Mouse (Mus musculus): ENCODE data around the gene Gm20878.
"Not testable (repeated sequence)": the region's sequence is repeated elsewhere in the genome, so short reads cannot be mapped to it uniquely, and the experiment has no call there.

The Gm20878 gene

DNA sequence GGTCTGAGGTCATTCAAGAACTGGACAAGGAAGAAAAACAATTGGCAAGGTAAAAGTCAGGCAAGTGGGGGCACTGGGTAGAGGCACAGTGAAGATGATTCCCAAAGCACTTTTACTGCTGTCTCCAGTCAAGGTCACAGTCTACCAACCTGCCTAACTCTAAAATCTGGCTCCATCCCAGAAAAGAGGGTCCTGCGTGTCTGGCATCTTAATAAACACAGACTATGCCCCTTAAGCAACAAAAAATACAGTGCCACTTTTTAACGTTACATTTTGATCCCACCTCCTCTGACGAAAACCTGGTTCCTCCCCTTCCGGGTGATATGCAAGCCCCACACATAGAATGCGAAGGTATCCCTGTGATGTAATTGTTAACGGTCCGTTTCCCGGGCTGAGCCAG lies at the start of gene Gm20878:
Gene Gm20878, plus strand, starts transcription at position 301 of the 400 bp plus-strand sequence.
- not testable (repeated sequence) for DNase-seq (ENCODE audit: low spot score)

DNA sequence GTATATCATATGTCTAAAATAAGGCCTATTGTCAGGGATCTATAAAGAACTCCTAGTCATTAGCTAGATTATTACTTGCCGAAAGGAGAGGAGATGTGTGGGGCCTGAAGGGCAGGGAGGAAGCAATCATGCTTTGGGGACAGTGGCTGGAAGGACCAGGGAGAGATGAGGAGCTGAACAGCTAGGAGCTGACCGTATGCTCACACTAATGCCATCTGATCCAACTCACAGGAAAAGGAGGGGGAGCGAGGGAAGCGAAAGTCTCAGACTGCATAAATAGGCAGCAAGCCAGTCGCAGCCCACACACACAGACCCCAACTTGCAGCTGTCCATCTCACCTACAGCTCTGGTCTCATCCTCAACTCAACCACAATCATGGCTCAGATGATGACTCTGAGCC lies 38.1 kb upstream of the Gm20878 start, which contains the start of gene Gm21541:
Gene Gm21541, plus strand, starts transcription at position 301 of the 400 bp plus-strand sequence.
- not testable (repeated sequence) for DNase-seq (ENCODE audit: low spot score)

DNA sequence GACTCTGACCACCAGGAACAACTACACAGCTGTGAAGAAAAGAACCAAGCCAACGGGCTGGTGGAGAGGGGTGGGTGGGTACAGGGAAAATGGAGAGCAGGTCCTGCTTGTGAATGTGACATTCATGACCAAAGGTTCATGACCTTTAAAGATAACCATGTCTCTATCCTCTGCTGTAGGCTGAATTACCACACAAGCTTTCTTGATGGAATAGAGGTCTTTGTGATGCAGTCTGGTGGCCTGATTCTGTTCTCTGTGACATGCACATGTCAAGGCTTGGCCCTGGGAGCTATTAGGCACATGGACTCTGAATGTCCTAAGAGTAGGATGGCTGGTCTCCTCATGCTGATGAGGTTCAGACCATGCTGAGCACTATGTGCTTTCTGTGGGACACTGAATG lies 24.4 kb downstream of the Gm20878 start, which contains the start of gene Fam205a4:
Gene Fam205a4, plus strand, starts transcription at position 301 of the 400 bp plus-strand sequence.
- not testable (repeated sequence) for DNase-seq (ENCODE audit: low spot score)
